Comparison of ENCODE assay signal across 10 mouse cellular contexts in genomic region chr1:143918146-143918774, GRCm38 (mm10).
DNase-seq lines count a peak whose midpoint lies in the region; ATAC-seq lines count a peak whose summit lies in the region.
"Had no signal": no experiment of that assay in that cellular context is flagged by ENCODE, and none has a peak within 500 bp of the region (broad histone marks: within the 10 kb centered on the region; RNA-seq: fewer than 3 reads in every experiment).

No protein-coding gene starts in this region.

- DNase-seq in CD4-positive, CD25-positive, alpha-beta regulatory T cell, adult 2 months (ENCODE audit: low read depth, low spot score): peak; percentile 17
- DNase-seq in lung, postnatal 25 days (ENCODE audit: low spot score): peak; percentile 35
- DNase-seq in lung, postnatal 14 days: no peak
- DNase-seq in induced T-regulatory cell, adult 2 months (ENCODE audit: low read depth): peak; percentile 19
- DNase-seq in thymus, postnatal 14 days: peak; percentile 33
- DNase-seq in adipocyte (ENCODE audit: low spot score): no peak
- DNase-seq in urinary bladder, adult 2 months (ENCODE audit: low spot score): no peak
- DNase-seq: midbrain, embryonic 14.5 days had no signal

- ATAC-seq in CD4-positive, CD25-positive, alpha-beta regulatory T cell, adult 4 months: no peak
- ATAC-seq: Patski had no signal

Comparison
In these comparisons a context has a peak if more than half of its experiments do, and no peak if none do; other contexts are left out.
1. DNase-seq: peak in CD4-positive, CD25-positive, alpha-beta regulatory T cell, adult 2 months (single experiment), lung, postnatal 25 days (single experiment), induced T-regulatory cell, adult 2 months (single experiment) and thymus, postnatal 14 days (single experiment); none in lung, postnatal 14 days (single experiment), adipocyte (single experiment) and urinary bladder, adult 2 months (single experiment).